Mouse (Mus musculus) brown adipose tissue, adult 24 weeks (tissue): ENCODE results near the gene Lrrc8d. TPM values are rescaled to one million over a fixed set of nuclear protein-coding genes. Genes with fewer than 3 reads are reported as not detected.

Source experiments
- H3K27ac ChIP-seq: fragments of 200-500 bp; replicated peaks from 2 replicates; pipeline ENCODE4 v1.5.1; 2012; ENCODE audit warnings: low read depth, mild to moderate bottlenecking, low read length
- H3K4me1 ChIP-seq: fragments of 200-500 bp; 2 replicates; pipeline ENCODE4 v1.6.1; 2012; ENCODE audit warnings: low read length, mixed read lengths; ENCODE audit not compliant: control insufficient read depth, insufficient read depth, insufficient read length
- H3K4me3 ChIP-seq: fragments of 200-500 bp; 2 replicates; pipeline ENCODE4 v1.5.1; 2012; ENCODE audit warnings: low read depth, mild to moderate bottlenecking, low read length, moderate library complexity; ENCODE audit not compliant: insufficient read depth
- polyA plus RNA-seq: library from polyadenylated mRNA; stranded (reverse); fragments of >200 nt; gene quantifications from 2 replicates; pipeline ENCODE4 v1.2.4, GENCODE M21; 2012; ENCODE audit not compliant: missing spikeins, insufficient read depth, insufficient read length

The Lrrc8d gene
- polyA plus RNA-seq, 1 experiment = 25.2 TPM

DNA sequence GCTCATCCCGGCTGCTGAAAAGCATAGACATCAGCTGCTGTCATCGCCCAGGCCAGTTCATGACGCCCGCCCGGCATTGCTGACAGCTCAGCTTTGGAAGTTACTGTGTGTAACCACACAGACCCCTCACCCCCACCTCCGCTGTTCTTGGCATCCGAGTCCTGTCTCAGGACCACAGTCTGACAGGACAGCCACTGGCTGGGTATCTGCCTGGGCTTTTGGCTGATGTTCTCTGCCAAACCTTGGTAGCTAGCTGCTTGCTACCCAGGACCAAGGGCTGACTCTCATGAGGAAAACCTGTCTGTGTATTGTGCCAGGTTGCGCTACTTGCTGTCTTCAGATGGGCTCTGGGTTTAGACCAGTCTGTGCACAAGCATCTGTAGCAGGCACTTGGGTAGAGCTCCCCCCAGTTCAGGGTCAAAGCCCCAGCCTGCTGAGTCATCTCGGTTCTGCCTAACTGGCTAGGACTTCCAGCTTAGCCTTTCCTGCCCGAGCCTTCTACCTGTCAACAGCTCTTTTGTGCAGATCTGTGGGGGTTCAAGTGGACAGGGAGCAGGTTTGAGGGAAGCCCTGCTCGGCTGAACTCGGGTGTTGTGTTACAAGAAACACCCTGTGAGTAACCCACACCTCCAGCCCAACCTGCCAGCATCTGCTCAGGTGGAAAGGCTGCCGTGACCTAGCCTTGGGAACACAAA lies 93.2 kb downstream of the Lrrc8d start:
- H3K4me3 ChIP-seq = no peak overlapping the region
- 0 out of 2 replicates have a peak overlapping the region, but pooled peaks have one; percentile 21 for H3K27ac ChIP-seq
- H3K4me1 ChIP-seq = peaks cover 20% of the 10 kb centered on the region

DNA sequence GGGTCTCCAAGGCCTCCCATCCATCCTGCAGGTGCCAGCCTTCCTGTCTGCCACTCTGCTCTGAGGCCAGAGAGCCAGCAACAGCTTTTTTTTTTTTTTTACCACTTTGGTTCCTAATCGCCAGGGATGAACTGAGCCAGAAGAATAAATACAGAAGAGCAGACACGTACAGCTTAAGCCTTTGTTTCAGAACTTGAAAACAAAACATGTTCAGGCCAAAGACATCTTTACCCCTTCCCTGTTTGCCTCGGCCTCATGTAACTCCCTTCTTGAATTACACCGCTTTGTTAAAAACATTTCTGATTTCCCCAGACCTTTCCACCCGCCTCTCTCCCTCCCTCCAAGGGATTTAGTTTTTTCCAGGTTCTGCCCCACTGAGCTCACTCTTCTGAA lies 93.8 kb downstream of the Lrrc8d start:
- Histone ChIP-seq H3K27ac (no peak overlapping the region), H3K4me3 (no peak overlapping the region), H3K4me1 (peaks cover 24% of the 10 kb centered on the region)

DNA sequence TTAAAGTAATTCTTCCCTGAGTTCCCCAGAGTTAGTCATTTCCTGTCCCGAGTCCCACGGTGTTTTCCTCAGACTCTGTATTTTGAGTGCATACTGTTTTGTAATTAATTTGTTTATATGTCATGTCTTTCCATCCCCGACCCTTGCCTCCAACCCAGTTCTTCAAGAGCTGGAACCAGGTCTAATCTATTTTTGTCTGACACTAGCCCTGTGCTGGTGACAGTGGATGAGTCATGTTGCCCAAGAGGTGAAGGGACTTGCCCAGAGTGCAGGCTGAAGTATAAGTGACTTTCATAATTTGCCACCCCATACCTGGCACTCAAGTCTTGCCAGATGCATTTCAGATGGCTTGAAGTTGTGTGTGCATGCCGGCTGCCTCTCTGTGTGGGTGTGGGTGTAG lies 98.7 kb downstream of the Lrrc8d start:
- peak overlapping the region; percentile 55; the same call in 1 of the 2 replicates for H3K27ac ChIP-seq
- peaks cover 28% of the 10 kb centered on the region for H3K4me1 ChIP-seq
- no peak overlapping the region for H3K4me3 ChIP-seq

DNA sequence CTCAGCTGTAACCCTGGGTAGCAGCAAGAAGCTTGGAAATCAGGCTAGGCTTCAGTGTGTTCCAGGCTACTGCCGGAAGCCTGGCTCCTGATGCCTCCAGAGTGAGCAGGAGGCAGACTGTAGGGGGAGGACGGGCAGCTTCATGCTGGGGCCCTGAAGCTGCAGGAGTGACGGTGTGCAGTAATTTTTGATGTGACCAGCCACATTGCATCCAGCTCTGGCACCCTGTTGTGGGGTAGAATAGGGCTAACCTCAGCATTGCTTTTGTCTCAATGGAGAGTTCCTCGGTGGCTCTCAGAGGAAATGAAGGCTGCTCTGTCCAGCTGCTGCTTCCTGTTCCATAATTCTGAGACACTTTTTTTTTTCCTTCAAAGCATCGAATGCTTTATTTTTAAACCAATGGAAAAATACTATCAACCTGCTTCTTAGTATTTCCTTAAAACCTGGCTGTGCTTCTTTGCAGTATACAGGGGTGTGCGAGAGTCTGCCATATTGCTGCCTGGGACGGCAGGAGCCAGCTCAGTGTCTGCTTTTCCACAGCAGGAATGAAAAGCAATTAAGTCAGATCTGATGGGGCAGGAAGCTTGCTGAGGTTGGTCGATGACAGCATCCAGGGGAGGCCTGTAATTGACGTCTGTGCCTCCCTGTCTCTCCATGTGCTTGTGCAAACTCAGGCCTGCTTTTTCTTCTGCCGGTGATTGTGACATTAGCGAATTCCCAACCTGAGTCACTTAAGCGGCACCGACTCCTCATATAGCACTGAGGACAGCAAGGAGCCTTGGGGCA lies 100.3 kb downstream of the Lrrc8d start:
- H3K27ac ChIP-seq = peak overlapping the region; percentile 31
- peaks cover 28% of the 10 kb centered on the region for H3K4me1 ChIP-seq
- no peak overlapping the region for H3K4me3 ChIP-seq

DNA sequence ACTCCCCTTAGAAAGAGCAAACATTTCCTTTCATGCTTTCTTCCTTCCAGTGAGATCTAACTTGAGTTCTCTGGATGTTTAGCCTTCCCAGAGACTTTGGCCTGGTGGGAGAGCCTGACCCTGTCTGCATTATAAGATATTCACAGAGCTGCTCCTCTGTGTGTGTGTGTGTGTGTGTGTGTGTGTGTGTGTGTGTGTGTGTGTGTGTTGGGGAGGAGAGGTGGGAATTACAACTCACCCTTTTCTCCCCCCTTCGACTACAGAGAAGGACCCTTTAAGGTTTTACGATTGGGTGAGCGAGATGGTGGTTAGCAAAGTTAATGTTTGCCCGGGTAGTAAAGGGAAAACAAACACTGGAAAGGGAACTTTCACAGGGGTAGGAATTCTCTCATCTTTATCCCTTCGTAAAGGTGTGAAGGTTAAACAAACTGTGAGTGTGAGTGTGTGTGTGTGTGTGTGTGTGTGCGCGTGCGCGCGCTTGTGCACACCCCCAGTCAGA lies 101.3 kb downstream of the Lrrc8d start:
- peaks cover 28% of the 10 kb centered on the region for H3K4me1 ChIP-seq
- H3K4me3 ChIP-seq = no peak overlapping the region
- 0 out of 2 replicates have a peak overlapping the region, but pooled peaks have one; percentile 31 for H3K27ac ChIP-seq

DNA sequence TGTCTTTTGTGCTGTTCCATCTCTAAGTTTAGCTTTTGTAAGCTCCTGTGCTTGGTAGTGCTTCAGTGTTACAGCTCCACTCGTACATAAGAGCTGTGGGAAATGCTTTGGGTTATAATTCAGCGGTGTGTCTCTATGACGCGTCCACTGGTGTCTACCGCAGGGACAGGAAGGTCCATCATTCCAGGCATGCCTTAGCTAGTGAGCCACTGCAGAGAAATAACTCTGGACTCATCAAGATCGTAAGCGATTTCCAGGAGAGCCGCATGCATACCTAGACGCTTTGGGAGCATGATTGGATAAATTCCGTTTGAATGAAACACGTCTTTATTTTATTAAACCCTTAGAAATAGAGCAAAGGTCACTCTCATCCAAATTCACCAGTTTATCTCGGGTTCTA lies 106.2 kb downstream of the Lrrc8d start:
- Histone ChIP-seq H3K4me1 (peaks cover 17% of the 10 kb centered on the region), H3K27ac (no peak overlapping the region), H3K4me3 (no peak overlapping the region)

DNA sequence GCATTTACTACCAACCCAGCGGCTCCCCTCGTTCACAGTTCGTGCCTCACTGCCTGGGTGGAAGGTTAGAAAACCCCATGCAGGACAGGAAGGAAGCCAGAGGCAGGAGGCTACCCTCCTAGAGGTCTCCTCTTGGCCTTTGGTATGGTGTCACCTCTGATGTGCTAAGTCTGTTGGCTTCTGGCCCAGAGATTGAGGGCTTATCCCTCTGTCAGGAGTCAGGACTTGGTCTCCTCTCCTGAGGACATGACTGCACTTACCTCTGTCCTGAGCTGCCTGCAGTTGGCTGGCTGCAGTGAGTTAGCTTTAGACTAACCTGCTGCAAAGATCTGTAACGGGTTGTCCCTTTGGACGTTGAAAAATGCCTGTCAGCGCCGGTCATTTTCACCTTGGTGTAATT lies 107.7 kb downstream of the Lrrc8d start:
- H3K4me1 ChIP-seq = peaks cover 15% of the 10 kb centered on the region
- H3K4me3 ChIP-seq = no peak overlapping the region
- H3K27ac ChIP-seq = no peak overlapping the region

DNA sequence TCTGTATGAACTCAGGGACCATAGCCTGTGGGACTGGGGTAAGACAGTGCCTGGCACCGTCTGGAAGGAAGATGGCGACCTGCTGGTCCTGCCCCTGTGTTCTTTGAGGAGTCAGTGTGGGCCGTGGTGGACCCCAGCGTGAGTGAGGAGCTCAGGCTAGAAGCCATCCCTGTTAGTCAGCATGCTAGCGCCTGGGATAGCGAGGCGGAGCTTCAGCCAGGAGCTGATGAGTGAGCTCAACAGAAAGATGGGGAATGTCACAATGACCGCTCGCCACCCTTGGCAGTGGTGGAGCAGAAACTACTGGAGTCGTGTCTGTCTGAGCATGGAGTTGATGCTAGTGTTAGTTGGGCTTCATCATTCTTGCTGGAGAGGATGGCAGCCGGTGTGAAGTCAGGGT lies 109.3 kb downstream of the Lrrc8d start:
- Histone ChIP-seq H3K27ac (no peak overlapping the region), H3K4me3 (no peak overlapping the region), H3K4me1 (peaks cover 15% of the 10 kb centered on the region)

DNA sequence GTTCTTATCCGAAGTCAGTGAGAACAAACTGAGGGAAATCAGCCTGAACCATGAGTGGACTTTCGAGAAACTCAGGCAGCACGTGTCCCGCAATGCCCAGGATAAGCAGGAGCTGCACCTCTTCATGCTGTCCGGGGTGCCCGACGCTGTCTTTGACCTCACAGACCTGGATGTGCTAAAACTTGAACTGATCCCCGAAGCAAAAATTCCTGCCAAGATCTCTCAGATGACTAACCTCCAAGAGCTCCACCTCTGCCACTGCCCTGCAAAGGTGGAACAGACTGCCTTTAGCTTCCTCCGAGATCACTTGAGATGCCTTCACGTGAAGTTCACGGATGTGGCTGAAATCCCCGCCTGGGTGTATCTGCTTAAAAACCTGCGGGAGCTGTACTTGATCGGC lies 113.3 kb downstream of the Lrrc8d start:
- H3K27ac ChIP-seq = no peak overlapping the region
- H3K4me1 ChIP-seq = peaks cover 6% of the 10 kb centered on the region; the same call in 1 of the 2 replicates
- no peak overlapping the region for H3K4me3 ChIP-seq

DNA sequence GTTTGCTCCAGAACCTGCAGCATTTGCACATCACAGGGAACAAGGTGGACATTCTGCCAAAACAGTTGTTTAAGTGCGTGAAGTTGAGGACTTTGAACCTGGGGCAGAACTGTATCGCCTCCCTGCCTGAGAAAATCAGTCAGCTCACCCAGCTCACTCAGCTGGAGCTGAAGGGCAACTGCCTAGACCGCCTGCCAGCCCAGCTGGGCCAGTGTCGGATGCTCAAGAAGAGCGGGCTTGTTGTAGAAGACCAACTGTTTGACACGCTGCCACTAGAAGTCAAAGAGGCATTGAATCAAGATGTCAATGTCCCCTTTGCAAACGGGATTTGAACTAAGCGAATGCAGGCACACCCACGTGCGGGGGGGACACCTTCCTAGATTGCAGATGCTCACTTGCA lies 114.2 kb downstream of the Lrrc8d start:
- Histone ChIP-seq H3K4me1 (peaks cover 3% of the 10 kb centered on the region; the same call in 1 of the 2 replicates), H3K4me3 (no peak overlapping the region), H3K27ac (no peak overlapping the region)

DNA sequence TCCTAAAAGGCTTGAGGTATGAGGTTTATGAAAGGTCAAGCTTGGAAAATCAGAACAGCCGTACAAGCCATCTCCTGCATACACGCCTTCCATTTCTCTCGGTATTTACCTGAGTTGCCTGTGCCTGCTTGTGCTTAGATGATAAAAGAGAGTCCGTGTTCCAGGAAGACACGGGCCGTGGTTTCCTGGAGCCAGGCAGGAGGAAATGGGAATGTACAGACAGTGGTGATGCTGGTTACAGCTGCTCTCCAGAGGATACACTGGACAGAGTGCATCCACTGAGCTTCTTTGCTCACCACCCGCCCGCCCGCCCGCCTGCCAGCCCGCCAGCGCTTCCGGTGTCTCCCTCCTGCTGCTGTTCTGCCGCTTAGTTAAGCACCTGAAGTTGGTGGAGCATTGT lies 116.3 kb downstream of the Lrrc8d start:
- no peak overlapping the region for H3K4me3 ChIP-seq
- H3K4me1 ChIP-seq = no peaks in the 10 kb centered on the region
- 0 out of 2 replicates have a peak overlapping the region, but pooled peaks have one; percentile 25 for H3K27ac ChIP-seq

DNA sequence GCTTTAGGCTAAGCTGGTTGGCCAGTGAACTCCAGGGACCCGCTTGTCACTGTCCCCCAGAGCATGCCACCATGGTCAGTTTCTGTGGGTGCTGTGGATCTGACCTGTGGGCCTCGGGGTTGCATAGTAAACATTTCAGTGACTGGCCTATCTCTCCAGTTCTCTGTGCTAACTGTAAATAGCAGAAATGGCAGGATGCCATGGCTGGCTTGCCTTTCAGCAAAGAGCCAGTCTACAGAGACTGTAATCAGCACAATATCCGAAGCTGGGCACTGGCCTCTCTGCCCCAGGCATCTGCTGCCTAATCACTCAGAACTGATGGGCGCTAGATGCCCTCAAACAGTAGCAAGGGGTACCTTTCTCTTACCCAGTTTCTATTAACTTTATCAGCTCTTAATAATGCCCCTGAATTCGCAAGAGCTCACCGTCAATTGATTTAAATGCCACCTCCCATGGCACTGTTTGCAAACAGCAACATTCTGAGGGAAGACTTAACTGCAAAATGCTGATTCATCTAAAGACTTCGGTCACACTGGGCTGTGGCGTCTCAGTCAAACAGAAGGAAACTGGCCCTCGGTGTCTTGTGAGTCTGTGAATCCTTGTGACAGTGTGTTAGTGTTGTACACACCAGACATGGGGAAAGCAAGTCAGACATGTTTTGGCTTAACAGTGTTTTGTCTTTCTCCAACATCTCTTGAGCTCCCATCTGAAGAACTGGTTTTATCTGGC lies 117.6 kb downstream of the Lrrc8d start:
- no peak overlapping the region for H3K4me3 ChIP-seq
- H3K27ac ChIP-seq = no peak overlapping the region
- no peaks in the 10 kb centered on the region for H3K4me1 ChIP-seq

DNA sequence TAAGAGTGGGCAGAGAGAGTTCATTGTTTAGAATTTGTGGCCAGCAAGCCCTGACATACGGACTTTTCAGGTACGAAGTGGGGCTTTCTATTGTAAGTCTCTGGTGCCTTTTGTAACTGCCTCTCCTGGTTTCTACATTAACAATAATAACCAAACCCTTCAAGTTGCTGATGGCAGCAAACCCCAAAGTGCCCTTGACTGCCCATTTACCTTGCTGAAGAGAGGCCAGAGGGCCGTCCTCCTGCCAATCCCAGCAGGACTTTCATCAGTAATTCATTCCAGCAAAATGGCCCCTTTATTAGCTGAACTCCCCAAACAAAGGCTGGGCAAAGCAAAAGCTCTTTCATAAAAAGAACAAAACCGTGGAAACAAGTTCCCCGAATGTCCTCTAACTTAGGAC lies 118.6 kb downstream of the Lrrc8d start:
- H3K27ac ChIP-seq = no peak overlapping the region
- no peak overlapping the region for H3K4me3 ChIP-seq
- peaks cover 6% of the 10 kb centered on the region for H3K4me1 ChIP-seq

DNA sequence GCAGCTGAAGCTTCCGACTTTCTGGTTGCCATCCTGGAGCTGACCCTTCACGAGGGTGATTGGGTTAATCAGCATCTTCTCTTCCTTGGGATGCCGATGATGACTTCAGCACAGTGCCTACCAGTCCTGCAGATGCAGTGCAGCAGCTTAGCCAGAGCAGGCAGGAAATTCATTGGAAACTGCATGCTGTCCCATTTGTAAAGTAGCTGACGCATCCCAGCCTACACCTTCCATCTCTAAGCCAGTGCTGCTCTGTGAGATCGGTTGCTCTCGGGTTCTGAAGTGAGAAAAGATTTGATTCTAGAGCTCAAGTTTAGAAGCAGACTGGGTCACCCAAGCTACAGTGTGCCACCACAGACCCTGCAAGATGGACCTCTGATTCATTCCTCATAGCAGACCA lies 121.6 kb downstream of the Lrrc8d start:
- no peak overlapping the region for H3K27ac ChIP-seq
- peaks cover 8% of the 10 kb centered on the region for H3K4me1 ChIP-seq
- H3K4me3 ChIP-seq = no peak overlapping the region
